Mouse (Mus musculus) common myeloid progenitor, adult 5-6 weeks (primary cell): ENCODE results near the gene Cpeb4. TPM values are rescaled to one million over a fixed set of nuclear protein-coding genes. Genes with fewer than 3 reads are reported as not detected.

Experiments
- ATAC-seq: replicated peaks from 2 replicates; pipeline ENCODE4 v1.8.0; 2016; ENCODE audit warnings: low read depth, mild to moderate bottlenecking, moderate TSS enrichment, inconsistent platforms; ENCODE audit not compliant: poor library complexity, severe bottlenecking
- total RNA-seq: library from RNA; stranded (forward); fragments of 200-1000, 187-1606 nt; gene quantifications from 2 replicates; pipeline ENCODE4 v1.2.3, GENCODE M21; 2017

Gene Cpeb4
- 8.2 TPM in 2 replicates for total RNA-seq

GRCm38 (mm10) chr11:31871911-31872310 is at the start of gene Cpeb4:
Cpeb4 (plus strand) TSS chr11:31872211.
- ATAC-seq = no peak

GRCm38 (mm10) chr11:31822556-31822955 is 49.5 kb upstream of the Cpeb4 start:
- no peak for ATAC-seq

- no peak for ATAC-seq
These were observed 48.5 kb upstream of the Cpeb4 start for GRCm38 (mm10) chr11:31823513-31823912.

DNA sequence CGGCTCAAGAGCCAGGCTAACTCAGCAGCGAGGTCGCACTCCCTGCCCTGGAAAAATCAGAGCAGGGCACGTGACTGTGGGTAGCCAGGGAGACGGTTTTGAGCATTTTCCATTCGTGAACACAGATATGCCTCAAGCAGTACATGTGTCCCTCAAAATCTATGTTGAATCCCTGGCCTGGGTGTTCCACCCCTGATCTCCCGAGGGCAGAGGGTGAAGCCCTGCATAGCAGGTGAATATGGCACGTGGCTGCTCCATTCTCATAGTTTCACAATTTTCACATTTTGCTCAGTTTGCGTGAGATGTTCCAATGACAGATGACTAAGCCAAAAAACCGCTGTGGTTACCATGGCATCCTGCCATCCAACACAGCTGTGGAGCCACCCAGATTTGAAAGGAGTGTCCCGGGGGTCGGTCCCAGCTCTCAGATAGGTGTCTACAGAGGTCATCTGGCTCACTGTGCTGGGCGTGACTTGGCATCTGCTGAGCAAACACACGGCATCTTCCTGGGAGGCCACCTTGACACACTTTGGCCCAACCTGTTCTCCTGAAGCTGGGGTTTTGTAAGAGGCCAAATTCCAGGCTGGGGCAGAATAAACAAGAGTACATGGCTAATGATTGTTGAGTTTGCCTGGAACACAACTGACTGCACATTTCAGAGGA is 47.4 kb upstream of the Cpeb4 start:
- ATAC-seq = peak; percentile 55

DNA sequence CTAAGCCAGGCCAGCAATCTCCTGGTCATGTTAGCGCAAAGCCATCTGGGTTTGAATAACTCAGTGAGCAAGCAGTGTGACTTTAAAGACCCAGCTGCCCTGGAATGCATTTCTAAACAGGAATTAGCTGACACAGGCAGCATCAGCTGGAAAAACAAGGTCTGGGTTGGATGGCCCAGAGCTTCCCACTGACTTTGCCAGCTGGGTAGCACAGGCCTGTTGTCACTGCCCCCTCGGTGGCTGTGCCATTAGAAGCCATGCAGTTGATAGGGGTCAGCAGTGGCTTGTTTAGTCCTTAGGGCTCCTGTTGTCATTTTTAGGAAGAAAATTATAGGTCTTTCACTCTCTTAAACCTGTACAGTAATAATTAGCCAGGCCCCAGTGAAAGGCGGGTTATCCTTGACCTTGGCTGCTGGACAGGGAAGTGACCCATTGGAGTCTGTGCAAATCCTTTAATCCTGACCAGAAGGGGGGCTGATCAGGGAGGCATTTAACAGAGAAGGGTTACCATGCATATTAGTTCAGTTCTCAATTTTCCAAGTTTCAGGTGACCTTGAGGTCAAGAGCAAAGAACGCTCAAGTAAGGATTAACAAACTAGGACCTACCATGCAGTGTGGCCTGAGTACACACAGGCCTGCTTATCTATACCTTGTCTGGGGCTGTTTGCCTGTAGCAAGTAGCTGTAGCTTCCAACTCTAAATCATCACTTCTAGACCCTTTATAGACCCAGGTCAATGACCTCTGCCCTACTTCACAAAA is 43.8 kb upstream of the Cpeb4 start:
- ATAC-seq = no peak

- ATAC-seq = no peak
These were observed 43.3 kb upstream of the Cpeb4 start for GRCm38 (mm10) chr11:31828771-31829072.

DNA sequence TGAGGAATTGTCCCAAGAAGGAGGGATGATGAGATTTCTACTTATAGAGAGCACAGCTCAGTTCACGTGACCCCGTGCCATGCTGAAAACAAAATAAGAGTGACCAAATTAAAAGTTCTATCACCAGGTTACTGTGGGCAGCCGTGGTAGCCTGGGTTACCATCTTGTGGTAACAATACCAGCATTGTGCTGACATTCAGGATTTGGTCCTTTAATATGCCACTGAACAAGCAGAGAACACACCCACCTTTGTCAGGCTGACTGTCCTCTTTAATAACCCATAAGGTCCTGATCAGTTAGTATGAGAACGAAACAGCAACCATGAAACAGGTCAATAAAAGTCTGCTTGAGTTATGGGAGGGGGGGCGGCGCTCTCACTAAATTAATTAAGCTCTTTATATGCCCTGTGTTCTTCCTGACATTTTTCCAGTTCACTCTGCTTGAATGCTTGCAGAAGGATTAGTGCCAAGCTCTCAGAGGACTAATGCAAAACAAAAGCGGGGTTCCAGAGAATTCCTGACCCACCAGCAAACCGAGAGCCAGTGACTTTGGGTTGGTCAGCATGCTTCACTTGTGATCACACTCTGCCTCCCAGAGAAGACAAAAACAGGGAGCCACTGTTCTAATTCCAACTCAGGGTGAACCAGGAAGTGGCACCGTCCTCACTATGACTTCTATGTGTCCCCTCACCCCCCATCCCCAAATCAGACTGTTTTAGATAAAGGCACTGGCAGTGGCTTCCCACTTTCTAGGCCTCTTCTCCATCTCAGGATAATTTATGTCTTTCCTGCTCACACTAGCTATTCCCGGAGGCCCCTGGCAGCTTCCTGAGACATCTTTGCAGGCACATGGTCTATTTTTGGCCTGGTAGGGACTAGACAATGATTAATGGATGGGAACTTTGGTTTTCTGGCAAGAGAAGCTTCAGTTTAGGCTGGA is 41.5 kb upstream of the Cpeb4 start:
- no peak for ATAC-seq

GRCm38 (mm10) chr11:31831451-31831850 is 40.6 kb upstream of the Cpeb4 start:
- ATAC-seq = peak; percentile 79

DNA sequence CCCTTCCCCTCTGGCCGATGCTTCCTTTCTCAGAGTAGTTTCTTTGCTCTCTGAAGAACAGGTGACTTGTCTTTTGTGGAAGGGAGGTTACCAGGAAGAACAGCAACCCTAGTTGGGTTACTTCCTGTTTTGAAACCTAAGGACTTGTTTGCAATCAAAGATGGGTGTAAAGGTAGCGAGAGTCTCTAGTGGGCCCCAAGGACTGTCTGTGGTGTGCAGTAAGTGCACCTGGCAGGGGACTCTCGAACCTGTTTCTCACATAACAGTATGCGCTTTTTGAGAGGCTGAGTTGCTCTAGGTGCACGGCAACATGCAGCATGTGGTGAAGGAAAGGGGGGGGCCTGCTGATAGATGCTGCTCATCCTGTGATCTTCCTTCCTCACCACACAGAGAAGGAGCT is 40.0 kb upstream of the Cpeb4 start:
- 0 out of 2 replicates have a peak, but pooled peaks have one; percentile 12 for ATAC-seq

- no peak for ATAC-seq
These were observed 39.5 kb upstream of the Cpeb4 start for GRCm38 (mm10) chr11:31832439-31832980.

DNA sequence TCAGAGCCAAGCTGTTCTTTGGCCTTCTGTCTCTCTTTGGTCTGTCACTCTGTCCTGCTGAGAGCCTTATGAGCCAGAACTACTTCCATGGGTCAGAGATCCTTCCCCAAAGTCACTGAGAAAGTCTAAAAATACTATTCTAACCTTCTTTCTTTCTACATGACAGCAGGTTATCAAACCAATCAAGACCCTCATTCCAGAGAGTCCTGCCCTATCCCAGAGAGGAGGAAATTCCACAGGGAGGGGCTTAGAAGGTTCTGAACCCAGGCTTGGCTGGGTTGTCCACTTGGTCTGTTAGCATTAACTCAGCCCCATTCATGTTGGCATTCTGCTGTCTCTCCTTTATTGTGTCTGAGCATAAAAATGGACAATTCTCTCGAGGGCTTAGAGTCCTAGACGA is 38.5 kb upstream of the Cpeb4 start:
- ATAC-seq = no peak

DNA sequence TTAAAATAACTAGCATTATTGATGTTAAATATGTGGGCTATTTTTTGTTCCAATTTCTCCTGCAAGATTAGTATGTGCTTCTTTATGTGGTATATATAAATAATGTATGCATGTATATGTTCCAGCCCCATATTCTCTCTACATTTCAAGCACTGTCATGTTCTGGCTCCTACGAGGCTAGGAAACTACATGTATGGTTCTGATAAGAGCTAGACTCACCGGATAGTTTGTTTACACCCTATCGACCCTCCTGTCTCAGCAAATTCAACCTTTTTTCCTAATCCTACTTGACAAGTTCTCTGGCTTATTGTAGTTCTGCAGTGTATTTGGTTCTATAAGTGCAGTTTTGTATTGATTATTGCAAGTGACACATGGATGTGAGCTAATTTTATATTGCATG is 36.7 kb upstream of the Cpeb4 start:
- ATAC-seq = no peak

DNA sequence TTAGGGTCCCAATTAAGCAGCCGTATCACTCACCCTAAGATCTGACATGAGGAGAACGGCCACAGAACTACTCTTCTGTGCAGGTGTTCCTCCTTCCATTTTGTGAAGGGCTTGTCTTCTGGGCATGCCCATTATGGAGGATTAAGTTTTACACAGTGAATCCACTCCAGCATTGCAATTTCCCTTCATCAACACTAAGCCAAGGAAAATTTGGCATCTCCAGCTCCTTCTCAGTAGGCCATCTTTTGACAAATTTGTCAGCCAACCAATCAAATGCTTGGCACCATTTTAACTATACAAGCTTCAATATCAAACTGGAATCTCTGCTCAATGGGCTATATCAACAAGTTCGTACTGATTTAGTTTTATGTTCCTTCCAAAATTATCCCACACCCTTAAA is 34.8 kb upstream of the Cpeb4 start:
- no peak for ATAC-seq

DNA sequence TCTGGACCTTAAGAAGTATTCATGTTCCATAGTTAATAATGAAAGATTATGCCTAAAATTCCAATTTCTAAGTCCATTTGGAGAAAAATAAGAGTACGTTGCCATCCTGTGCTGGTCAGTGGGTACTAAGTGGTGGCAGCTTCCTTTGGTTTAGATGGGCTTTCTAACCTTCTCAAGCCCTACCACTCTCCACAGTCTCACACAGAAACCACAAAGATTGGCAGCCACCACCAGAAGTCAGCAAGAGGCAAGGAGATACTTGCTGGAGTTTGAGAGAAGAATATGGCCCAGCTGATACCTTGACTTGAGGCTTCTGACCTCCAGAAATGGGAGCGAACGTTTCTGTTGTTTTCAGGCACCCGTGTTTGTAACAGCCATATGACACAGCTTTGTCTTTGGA is 34.3 kb upstream of the Cpeb4 start:
- ATAC-seq = peak; percentile 61

DNA sequence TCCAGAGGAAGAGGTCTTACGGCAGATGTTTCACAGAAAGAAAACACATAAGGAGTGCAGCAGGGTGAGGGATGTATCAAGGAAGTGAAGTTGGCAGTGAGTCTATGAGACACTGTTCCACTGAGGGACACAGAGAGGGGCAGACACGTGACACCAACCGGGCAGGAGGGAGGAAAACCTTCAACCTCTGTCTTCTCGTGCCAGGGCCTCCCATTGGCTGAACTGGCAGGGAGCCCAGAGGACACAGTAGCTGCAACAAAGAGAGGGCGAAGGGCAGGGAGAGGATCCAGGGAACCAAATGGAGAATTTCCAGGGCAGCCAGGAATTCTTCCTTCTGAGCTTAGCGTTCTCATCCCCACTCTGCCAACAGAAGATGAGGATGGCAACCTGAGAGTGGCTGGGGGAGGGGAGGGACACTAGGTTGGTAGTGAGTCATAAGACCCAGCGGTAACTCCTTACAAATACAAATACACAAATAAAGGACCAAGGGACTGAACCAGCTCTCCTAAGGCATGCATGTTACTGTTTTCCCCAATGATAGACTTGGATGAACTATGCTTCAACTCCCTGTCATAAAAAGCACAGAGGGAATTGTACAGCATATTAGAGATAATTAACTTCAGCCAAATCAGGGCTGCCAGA is 33.4 kb upstream of the Cpeb4 start:
- ATAC-seq = peak; percentile 45

GRCm38 (mm10) chr11:31839084-31839460 is 32.9 kb upstream of the Cpeb4 start:
- ATAC-seq = no peak

GRCm38 (mm10) chr11:31842171-31842959 is 29.6 kb upstream of the Cpeb4 start:
- ATAC-seq = no peak

DNA sequence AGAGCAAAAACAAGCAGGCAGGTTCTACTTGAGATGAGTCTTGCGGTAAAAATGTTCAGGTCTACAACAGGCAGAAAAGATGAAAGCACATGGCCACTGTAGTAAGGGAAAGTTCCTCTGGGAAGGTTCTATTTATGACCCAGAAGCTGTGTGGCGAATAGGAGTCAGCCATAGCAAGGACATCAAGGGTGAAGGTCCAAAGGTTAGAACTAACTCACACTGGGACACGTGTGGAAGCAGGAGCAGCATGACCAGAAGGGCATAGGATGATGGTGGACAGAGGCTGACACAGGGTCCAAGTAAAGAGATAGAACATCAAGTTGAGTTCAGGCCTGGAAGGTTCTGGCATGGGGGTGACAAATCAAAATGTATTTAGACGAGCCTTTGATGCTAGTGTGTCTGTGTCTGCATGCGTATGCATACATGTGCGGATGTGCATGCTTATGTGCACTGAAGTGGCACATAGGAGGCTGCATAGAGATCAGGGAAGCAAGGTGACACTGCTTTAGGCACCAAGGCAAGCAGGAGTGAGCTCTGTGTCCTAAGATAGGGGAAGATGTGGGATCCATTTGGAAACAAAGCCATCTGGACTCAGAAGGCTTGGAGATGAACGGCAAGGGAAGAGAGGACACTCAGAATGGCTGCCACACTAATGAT is 28.7 kb upstream of the Cpeb4 start:
- ATAC-seq = no peak

- peak; percentile 90 for ATAC-seq
These were observed 28.2 kb upstream of the Cpeb4 start for GRCm38 (mm10) chr11:31843834-31844188.
